Comparison of ENCODE assay signal across 1 mouse cellular context in the genomic region with DNA sequence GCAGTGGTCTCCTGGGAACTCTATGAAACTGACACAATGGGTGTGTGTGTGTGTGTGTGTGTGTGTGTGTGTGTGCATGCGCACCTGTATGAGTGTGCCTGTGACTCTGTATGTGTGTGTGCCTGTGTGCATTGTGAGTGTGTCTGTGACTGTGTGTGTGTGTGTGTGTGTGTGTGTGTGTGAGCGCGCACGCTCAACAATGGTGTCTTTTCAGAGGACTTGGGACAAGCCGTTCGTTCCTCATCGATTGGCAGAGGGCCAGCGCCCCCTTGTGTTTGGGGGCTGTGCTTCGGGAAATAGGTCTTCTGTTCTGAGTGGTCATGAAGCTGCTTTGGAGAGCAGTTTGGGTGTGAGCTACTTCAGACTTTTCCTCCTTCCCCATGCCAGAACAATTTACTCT.
A peak's percentile ranks its signal among the peaks of the same experiment; 100 is the strongest.
TF ChIP-seq lines count a peak whose summit lies in the region.

No protein-coding gene starts in this region.

TF ChIP-seq in CH12.LX, 34 proteins besides CTCF, POLR2A, EP300 and RAD21:
- peak; percentile 51 for TF ChIP-seq NRF1 (IDR thresholded peaks at IDR 0.05; ENCODE audit: low read depth, low read length)
- TF ChIP-seq SMC3 (IDR thresholded peaks at IDR 0.05; ENCODE audit: low read depth, low read length), result peak; percentile 39
